Mouse (Mus musculus) myocyte (in vitro differentiated cells): ENCODE measurements around the gene Trappc3. TPM values are rescaled to one million over a fixed set of nuclear protein-coding genes. Genes with fewer than 3 reads are reported as not detected.

Source experiments
- H3K27me3 ChIP-seq: one replicate; pipeline ENCODE4 v1.6.1; 2011; ENCODE audit not compliant: control insufficient read depth, insufficient read depth, insufficient read length
- H3K36me3 ChIP-seq: one replicate; pipeline ENCODE4 v1.6.1; 2011; ENCODE audit not compliant: control insufficient read depth, insufficient read depth
- H3K4me2 ChIP-seq: one replicate; pipeline ENCODE4 v1.6.1; 2011; ENCODE audit warnings: low read depth, control low read depth
- H3K4me3 ChIP-seq: one replicate; pipeline ENCODE4 v1.5.1; 2011; ENCODE audit warnings: mild to moderate bottlenecking, control low read depth, moderate library complexity
- H3K79me2 ChIP-seq: one replicate; pipeline ENCODE4 v1.6.1; 2011; ENCODE audit not compliant: control insufficient read depth, insufficient read depth
- H3ac ChIP-seq: one replicate; pipeline ENCODE4 v1.6.1; 2011; ENCODE audit not compliant: control insufficient read depth, insufficient read length
- E2F4 ChIP-seq: IDR thresholded peaks from one replicate; pipeline ENCODE4 v1.6.1; 2011; ENCODE audit warnings: mild to moderate bottlenecking, control low read depth, moderate library complexity; ENCODE audit not compliant: insufficient read depth
- MAX ChIP-seq: IDR thresholded peaks from one replicate; pipeline ENCODE4 v1.6.1; 2011; ENCODE audit warnings: low read depth, mild to moderate bottlenecking, control low read depth
- MYOD1 ChIP-seq, 3 experiments: IDR thresholded peaks; one replicate each; pipeline ENCODE4 v1.6.1; 2011; ENCODE audit warnings: control low read depth in 2 of 3, low read depth in 2 of 3, mild to moderate bottlenecking in 2 of 3, moderate library complexity in 1 of 3; ENCODE audit not compliant: insufficient read length in 2 of 3, control insufficient read depth in 1 of 3
- MYOG ChIP-seq, 3 experiments: IDR thresholded peaks; one replicate each; pipeline ENCODE4 v1.6.1; 2011; ENCODE audit warnings: control low read depth in 2 of 3, low read depth in 2 of 3, mild to moderate bottlenecking in 2 of 3; ENCODE audit not compliant: insufficient read length in 2 of 3, control insufficient read depth in 1 of 3, insufficient read depth in 1 of 3
- POLR2A ChIP-seq: IDR thresholded peaks from one replicate; pipeline ENCODE4 v1.6.1; 2011; ENCODE audit warnings: low read depth, mild to moderate bottlenecking, control low read depth, moderate library complexity; ENCODE audit not compliant: insufficient read length
- POLR2AphosphoS2 ChIP-seq: IDR thresholded peaks from one replicate; pipeline ENCODE4 v1.6.1; 2011; ENCODE audit warnings: low read depth, control low read depth; ENCODE audit not compliant: insufficient read length
- REST ChIP-seq: IDR thresholded peaks from one replicate; pipeline ENCODE4 v1.6.1; 2011; ENCODE audit warnings: mild to moderate bottlenecking, control low read depth, moderate library complexity; ENCODE audit not compliant: insufficient read depth, insufficient read length
- SRF ChIP-seq: IDR thresholded peaks from one replicate; pipeline ENCODE4 v1.6.1; 2011; ENCODE audit warnings: low read depth; ENCODE audit not compliant: control insufficient read depth, insufficient read length
- TCF12 ChIP-seq: IDR thresholded peaks from one replicate; pipeline ENCODE4 v1.6.1; 2011; ENCODE audit warnings: mild to moderate bottlenecking, control low read depth; ENCODE audit not compliant: poor library complexity, insufficient read depth, severe bottlenecking
- TCF3 ChIP-seq: IDR thresholded peaks from one replicate; pipeline ENCODE4 v1.6.1; 2011; ENCODE audit warnings: low read depth, control low read depth; ENCODE audit not compliant: insufficient read length
- USF1 ChIP-seq: IDR thresholded peaks from one replicate; pipeline ENCODE4 v1.6.1; 2011; ENCODE audit warnings: low read depth, mild to moderate bottlenecking, control low read depth, moderate library complexity
- polyA plus RNA-seq: library from polyadenylated mRNA; unstranded; fragments of >200 nt; fragmentation: generic; extraction: Trizol; gene quantifications from one replicate; pipeline ENCODE4 v1.2.1, GENCODE M21; 2012; ENCODE audit warnings: missing spikeins

Trappc3 gene
- polyA plus RNA-seq, 1 experiment, result 84.1 TPM

GRCm38 (mm10) chr4:126252411-126253237 is 9.5 kb upstream of the Trappc3 start:
- no peaks in the 10 kb centered on the region for H3K27me3 ChIP-seq
- peak overlapping the region; percentile 70 for H3K4me2 ChIP-seq
- H3ac ChIP-seq, result no peak overlapping the region
- peak overlapping the region; percentile 98 for H3K4me3 ChIP-seq
- TF ChIP-seq MYOG (IDR thresholded peaks at IDR 0.05; ENCODE audit: control insufficient read depth in 1 of 3, insufficient read depth in 1 of 3, insufficient read length in 2 of 3, low read depth in 2 of 3), result no peak
- TF ChIP-seq E2F4, result no peak
- TF ChIP-seq USF1, result no peak
- TF ChIP-seq POLR2AphosphoS2, result peak; percentile 15
- peaks cover 91% of the 10 kb centered on the region for H3K79me2 ChIP-seq
- H3K36me3 ChIP-seq, result peaks cover 12% of the 10 kb centered on the region

- no peak for TF ChIP-seq MAX
- TF ChIP-seq TCF12, result no peak
- TF ChIP-seq MYOG (IDR thresholded peaks at IDR 0.05; ENCODE audit: control insufficient read depth in 1 of 3, insufficient read depth in 1 of 3, insufficient read length in 2 of 3, low read depth in 2 of 3), result peak in 1 of 3 experiments; percentile 46
- TF ChIP-seq MYOD1 (IDR thresholded peaks at IDR 0.05; ENCODE audit: control insufficient read depth in 1 of 3, insufficient read length in 2 of 3, low read depth in 2 of 3), result peak in 2 of 3 experiments; percentile 32 to 43
- H3ac ChIP-seq, result peak overlapping the region; percentile 81
- peaks cover under 1% of the 10 kb centered on the region for H3K36me3 ChIP-seq
- H3K79me2 ChIP-seq, result peaks cover 79% of the 10 kb centered on the region
- no peaks in the 10 kb centered on the region for H3K27me3 ChIP-seq
- H3K4me2 ChIP-seq, result peak overlapping the region; percentile 70
- peak overlapping the region; percentile 98 for H3K4me3 ChIP-seq
Observed at GRCm38 (mm10) chr4:126253637-126254272, 8.4 kb upstream of the Trappc3 start.

DNA sequence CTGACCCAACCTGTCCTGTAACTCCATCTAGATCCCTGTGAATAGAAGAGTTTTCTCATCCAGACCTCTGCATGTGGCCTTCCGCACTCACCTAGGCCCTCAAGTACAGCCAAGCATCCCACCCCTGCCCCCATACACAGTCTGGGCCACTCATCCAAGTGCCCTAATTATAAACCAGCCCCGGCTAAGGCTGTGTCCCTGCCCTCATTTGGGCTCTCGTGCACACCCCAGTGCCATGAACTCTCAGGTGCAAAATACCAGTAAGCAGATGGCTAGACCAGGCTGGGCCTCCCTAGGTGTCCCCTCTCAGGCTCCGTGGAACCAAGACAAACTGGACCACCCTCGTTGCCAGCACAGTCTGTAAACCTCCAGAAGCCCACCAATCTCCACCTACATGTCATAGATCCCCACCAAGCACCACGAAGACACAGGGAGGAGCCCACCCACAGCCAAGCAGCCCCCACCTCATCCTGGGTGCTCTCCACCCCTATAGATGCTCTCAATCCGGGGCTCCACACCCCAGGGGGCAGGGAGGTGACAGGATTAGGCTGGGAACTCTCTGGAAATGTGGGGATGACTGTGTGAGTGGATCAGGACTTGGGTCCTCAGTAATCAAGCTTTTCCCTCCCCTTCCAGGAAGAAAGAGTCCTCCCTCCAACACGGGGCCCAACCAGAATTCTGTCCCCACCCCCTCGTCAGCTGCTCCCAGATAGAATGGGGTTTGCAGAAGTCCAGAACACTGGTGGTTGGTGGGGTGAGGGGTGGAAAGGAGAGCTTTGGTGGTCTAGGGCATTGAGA is 7.6 kb upstream of the Trappc3 start:
- peak in 2 of 3 experiments; percentile 21 to 65 for TF ChIP-seq MYOG (IDR thresholded peaks at IDR 0.05; ENCODE audit: control insufficient read depth in 1 of 3, insufficient read depth in 1 of 3, insufficient read length in 2 of 3, low read depth in 2 of 3)
- TF ChIP-seq POLR2A, result peak; percentile 56
- peak in 1 of 3 experiments; percentile 16 for TF ChIP-seq MYOD1 (IDR thresholded peaks at IDR 0.05; ENCODE audit: control insufficient read depth in 1 of 3, insufficient read length in 2 of 3, low read depth in 2 of 3)
- TF ChIP-seq SRF, result no peak
- Histone ChIP-seq H3K79me2 (peaks cover 72% of the 10 kb centered on the region), H3K4me3 (peak overlapping the region; percentile 98), H3ac (peak overlapping the region; percentile 81), H3K4me2 (peak overlapping the region; percentile 70), H3K27me3 (no peaks in the 10 kb centered on the region), H3K36me3 (no peaks in the 10 kb centered on the region)

- TF ChIP-seq TCF3 (no peak), POLR2AphosphoS2 (no peak), SRF (no peak), REST (no peak), MYOG (IDR thresholded peaks at IDR 0.05; ENCODE audit: control insufficient read depth in 1 of 3, insufficient read depth in 1 of 3, insufficient read length in 2 of 3, low read depth in 2 of 3) (peak in 2 of 3 experiments; percentile 43 to 74), MYOD1 (IDR thresholded peaks at IDR 0.05; ENCODE audit: control insufficient read depth in 1 of 3, insufficient read length in 2 of 3, low read depth in 2 of 3) (peak in 1 of 3 experiments; percentile 60)
- peaks cover 63% of the 10 kb centered on the region for H3K79me2 ChIP-seq
- no peaks in the 10 kb centered on the region for H3K27me3 ChIP-seq
- H3ac ChIP-seq, result peak overlapping the region; percentile 81
- peak overlapping the region; percentile 98 for H3K4me3 ChIP-seq
- H3K36me3 ChIP-seq, result no peaks in the 10 kb centered on the region
- H3K4me2 ChIP-seq, result peak overlapping the region; percentile 70
Observed at GRCm38 (mm10) chr4:126255113-126256001, 6.8 kb upstream of the Trappc3 start.
